Mouse (Mus musculus) layer of hippocampus, postnatal 25 days (tissue): ENCODE results near the gene Epdr1. TPM values are rescaled to one million over a fixed set of nuclear protein-coding genes. Genes with fewer than 3 reads are reported as not detected.
"Not testable (repeated sequence)": the region's sequence is repeated elsewhere in the genome, so short reads cannot be mapped to it uniquely, and the experiment has no call there.

Source experiments
- DNase-seq, 2 experiments: peaks; one replicate each; pipeline ENCODE4 v3.0.0; 2022; ENCODE audit warnings: mixed read lengths in 2 of 2, low spot score in 1 of 2; ENCODE audit errors: extremely low spot score in 1 of 2
- total RNA-seq, 2 experiments: library from RNA; stranded (reverse); gene quantifications; 2 replicates each; pipeline ENCODE4 v1.2.3; 2021

The Epdr1 gene
- total RNA-seq, 2 experiments from 2014 or later, result 87.6 to 95.9 TPM

DNA sequence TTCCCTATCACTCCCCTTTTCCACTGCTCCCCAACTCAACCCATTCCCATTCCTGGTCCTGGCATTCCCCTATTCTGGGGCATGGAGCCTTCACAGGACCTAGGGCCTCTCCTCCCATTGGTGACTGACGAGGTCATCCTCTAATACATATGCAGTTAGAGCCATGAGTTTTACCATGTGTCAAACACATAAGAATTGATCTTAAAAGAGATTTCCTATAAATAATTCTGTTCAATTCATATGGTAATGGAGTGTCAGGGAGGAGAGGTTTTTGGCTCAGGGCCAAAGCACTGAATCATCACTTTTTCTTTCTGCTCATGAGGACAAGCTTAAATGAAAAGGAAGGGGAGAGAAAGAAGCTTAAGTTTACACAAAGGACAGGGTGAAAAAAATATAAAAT, 7.4 kb downstream of the Epdr1 start:
- no peak for DNase-seq

DNA sequence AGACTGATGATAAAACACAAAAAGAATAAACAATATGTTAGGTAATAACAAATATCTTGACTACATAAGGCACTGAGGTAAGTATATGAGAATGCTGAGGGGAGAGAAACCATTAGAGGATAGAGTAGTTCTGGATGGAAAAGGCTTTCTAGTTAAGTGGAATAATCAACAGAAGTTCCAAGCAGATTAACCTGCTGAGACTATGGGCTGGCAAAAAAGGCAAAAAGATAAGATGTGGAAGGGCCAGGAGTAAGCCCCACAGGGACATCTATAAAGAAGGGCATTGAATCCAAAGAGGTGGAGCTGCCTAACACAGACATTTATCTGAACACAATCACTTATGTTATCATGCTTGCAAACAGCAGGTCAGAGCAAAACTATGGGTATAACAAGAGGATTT, 11.6 kb downstream of the Epdr1 start:
- DNase-seq, result no peak

DNA sequence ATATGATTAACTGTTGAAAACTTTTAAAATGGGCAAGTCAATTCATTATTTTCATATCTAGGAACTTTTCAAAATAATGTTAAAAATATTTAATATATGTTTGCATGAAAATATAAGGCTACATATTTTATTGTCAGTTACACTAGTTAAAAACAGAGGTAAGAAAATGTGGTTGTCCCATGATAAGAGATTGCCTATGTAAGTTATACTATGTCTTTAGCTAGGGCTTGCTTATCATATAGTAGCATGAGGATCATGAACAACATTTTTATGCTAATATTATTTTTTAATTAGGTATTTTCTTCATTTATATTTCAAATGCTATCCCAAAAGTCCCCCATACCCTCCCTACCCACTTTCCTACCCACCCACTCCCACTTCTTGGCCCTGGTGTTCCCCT, 14.8 kb downstream of the Epdr1 start:
- DNase-seq, result no peak

DNA sequence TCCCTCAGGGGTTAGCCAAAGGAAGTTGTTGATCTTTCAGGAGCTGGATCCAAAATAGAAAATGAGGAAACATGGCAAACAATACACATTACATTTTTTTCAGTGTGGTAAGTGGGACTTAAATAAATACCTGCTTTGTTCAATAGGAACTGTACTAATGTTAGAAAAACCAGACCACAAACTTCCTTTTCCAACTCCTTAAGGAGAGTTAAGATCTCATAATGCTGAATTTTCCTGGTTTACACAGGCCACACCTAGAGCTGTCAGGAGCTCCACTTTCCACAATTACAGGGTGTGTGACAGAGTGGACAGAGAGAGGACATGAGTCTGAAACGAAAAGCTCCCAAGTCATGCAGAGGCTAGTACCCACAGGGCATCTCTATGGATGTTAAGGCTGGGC, 16.0 kb downstream of the Epdr1 start:
- no peak for DNase-seq

DNA sequence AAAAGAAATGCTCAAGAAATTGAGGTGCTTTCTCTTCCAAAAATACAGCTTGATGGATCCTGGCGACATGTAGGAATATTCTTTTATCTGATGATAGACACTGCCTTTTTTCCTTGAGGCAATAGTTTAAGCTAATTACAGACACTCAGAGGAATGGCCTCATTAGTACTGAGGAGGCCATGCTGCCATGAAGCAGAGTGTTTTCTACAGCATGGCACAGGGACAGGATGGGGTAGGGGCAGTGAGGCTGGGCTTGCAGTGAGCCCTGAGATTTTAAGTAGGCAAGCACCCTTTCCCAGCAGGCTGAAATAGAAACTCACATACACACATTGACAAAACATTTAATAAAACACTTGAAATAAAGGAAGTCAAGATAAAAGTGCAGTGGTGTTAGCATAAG, 17.2 kb downstream of the Epdr1 start:
- no peak for DNase-seq

DNA sequence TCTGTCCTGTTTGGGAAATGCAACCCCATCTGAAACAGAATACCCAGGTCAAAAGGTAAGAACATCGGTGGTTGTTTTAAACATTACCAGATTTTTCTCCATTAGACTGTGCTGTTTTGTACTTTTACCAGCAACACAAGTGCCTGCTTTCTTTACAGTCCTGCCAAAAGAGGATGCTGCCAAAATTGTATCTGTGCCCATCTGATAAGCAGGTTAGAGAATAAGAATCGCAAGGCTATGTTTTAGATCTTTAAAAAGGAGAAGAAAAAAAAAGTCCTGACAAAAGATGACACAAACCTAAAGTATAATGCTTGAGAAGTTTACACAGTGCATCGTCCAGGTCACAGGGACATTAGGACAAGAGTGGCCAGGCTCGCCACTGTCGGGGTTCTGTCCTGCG, 20.5 kb downstream of the Epdr1 start:
- DNase-seq, result no peak

DNA sequence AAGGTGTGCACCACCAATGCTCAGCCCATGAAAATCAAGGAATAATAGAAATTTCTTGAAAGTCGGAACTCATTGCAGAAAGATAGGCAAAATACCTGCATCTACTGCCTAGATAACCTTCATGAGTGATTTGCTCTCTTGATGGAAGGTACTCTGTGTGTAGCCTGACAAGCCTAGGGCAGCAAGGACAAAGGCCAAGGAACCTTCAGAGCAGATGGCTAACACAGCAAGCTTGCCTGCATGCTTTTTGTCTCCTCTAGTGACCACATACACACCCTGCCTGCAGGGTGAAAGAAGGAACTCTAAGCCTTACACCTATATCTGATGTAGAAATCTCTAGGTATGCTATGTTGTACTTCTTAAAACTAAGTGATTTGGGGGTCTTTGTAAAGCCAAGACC, 24.6 kb downstream of the Epdr1 start:
- DNase-seq, result no peak

DNA sequence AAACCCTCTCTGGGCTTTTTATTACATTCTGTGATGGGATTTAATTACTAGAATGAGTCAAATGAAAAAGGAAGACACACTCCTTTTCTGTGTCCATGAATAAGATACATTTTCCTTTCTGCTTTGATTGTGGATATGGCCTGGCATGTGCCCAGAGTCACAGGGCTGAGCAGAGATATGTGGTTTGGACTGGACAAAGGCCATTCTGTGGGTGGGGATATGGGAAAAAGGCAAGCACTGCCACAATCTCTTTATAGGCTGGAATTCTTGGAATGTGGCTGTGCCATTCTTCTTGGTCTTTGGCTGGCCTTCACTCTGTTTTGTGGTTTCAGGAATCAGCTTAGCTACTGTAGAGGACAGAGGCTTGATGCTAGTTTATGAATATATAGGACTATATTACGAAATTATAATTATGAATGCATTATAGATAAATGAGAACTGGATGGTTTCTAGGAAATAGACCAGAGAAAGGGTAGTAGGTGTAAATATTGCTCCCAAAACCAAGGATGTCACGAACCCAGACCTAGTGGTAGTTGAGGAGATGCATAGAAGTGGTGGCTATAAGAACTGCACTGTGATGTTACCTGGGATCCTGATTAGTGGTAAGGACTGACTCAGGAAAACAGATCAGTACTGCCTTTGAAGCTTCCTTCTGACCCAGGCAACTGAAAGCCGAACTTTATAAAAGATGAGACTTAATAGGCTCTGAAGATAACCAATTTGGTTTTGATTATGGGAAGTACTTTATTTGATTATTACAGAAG, 28.5 kb downstream of the Epdr1 start:
- DNase-seq, result no peak

DNA sequence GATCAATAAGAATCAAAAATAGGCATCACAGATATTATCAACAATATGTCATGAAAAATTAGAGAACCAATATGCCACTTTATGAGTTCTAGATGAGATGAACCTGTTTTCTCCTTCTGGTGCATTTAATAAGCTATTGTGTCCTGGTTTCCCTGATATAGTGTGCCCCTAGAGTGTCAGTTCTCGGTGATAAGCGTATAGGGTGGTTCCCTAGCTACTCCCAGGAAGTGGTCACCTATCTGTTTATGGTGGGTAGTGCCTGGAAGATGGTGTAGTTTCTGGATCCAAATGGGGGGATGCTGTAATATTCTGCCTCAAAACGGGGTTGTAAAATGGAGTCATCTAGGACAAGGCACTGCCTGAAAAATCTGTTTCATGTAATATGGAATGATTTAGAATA, 43.8 kb downstream of the Epdr1 start:
- DNase-seq, result no peak

DNA sequence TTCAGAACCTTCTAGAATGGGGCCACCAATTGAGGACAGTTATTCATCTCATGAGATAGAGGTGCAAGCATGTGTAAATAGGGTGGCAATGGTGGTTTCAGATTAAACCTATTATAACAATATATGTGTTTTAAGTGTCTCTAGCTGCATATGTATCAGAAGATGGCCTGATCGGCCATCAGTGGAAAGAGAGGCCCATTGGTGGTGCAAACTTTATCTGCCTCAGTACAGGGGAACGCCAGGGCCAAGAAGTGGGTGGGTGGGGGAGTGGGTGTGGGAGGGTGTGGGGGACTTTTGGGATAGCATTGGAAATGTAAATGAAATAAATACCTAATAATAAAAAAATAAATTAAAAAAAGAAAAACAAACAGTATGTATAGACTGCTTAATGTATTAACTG, 45.0 kb downstream of the Epdr1 start:
- DNase-seq, result not testable (repeated sequence)

DNA sequence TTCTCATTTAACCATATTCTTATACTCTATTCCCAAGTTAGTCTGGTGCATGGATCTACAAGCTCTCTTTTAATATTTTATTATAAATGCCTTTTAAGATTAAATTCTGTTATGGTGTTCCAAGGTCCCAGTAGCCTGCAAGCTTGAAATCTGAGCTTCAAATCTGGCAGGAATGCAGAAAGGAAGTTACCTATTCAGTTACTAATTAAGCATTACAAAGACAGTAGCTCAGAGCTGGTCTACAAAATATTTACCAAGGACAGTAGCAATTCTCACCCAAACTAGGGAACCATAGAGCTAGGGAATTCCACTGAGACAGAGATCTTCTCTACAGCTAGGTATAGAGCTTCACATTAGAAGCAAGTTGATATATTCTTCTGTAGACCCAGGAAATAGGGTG, 49.6 kb downstream of the Epdr1 start:
- not testable (repeated sequence) for DNase-seq

DNA sequence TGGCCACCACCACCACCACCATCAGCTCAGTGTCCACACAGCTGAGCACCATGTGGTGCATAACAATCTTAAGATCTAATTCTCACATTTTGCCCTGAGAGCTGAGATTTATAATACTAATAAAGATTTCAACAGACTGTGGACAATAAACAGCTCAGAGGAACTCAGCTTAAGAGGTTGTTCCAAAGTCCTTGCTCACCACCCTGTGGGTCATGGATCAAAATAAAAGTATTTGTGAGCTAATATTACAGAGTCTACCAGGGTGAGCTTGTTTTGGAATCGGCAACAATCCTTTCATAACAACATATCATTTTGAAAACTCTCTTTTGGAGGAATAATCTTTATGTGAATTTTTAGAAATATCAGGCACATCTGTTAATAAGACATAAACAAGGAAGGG, 57.2 kb downstream of the Epdr1 start:
- DNase-seq, result no peak

DNA sequence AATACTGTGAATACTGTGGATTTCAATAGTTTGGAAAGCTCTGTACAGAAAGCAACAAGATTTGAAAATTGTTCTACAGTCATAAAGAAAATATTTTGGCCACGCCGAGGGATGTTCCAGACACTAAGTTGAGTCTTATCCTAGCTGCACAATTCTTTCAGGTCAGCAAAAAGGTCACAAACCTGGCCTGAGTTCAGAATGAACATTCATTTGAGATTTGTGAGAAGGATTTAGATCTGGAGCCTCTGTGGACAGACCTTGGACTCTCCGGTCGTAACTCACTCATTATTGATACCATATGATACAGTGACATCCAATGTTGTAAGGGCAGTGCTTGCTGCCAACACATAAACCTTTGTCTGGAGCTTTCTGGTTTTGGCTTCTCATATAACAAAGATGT, 64.3 kb downstream of the Epdr1 start:
- no peak for DNase-seq

Other genes with a start within 250 kb of the Epdr1 start
- gene Stard3nl, start 224.1 kb downstream of the Epdr1 start, total RNA-seq, result 10 to 100 TPM; 62.0 to 64.7 TPM
- gene Sfrp4, start 3.2 kb upstream of the Epdr1 start, total RNA-seq, result 1 to 10 TPM; 1.4 to 1.7 TPM
- not detected for gene Nme8, start 77.9 kb upstream of the Epdr1 start, total RNA-seq
- gene Gpr141, start 204.3 kb upstream of the Epdr1 start, total RNA-seq, result not detected